Mouse (Mus musculus): ENCODE results near the gene Vsnl1. TPM values are rescaled to one million over a fixed set of nuclear protein-coding genes. Genes with fewer than 3 reads are reported as not detected.

Gene Vsnl1
- polyA plus RNA-seq, 1 experiment from 2014 or later: 0.05 TPM

GRCm38 (mm10) chr12:11276632-11277031 lies 159.8 kb downstream of the Vsnl1 start:
- H3K9ac ChIP-seq (ENCODE audit: low read depth, low read length): no peak overlapping the region
- 88% methylated on average over 2 of the region's 2 CpGs for WGBS
- no peaks in the 10 kb centered on the region for H3K9me3 ChIP-seq (replicated peaks; ENCODE audit: low read length)
- H3K4me1 ChIP-seq (replicated peaks; ENCODE audit: insufficient read depth, low read length): no peaks in the 10 kb centered on the region
- no peak overlapping the region for H3K4me3 ChIP-seq (replicated peaks; ENCODE audit: low read depth, low read length)
- no peaks in the 10 kb centered on the region for H3K27me3 ChIP-seq (ENCODE audit: insufficient read depth, low read length)
- no peak for TF ChIP-seq CTCF (IDR thresholded peaks at IDR 0.05; ENCODE audit: low read depth)
- H3K27ac ChIP-seq: no peak overlapping the region
- no peak overlapping the region for H3K4me2 ChIP-seq (ENCODE audit: low read length)
- peaks cover 32% of the 10 kb centered on the region; the same call in 1 of the 2 replicates for H3K36me3 ChIP-seq (ENCODE audit: insufficient read depth, low read length)
- no peak for ATAC-seq (replicated peaks; ENCODE audit: low FRiP score, low read depth)
- no peak for DNase-seq (ENCODE audit: low spot score)

Small RNAs within 50 kb of the gene (microRNA-seq; reads per million reads assigned to microRNA genes)
- gene Mir7675: not detected

Other genes starting within 250 kb of the Vsnl1 start
- gene Msgn1, start 227.6 kb downstream of the Vsnl1 start, polyA plus RNA-seq (2015; fragmentation: Nextera tagmentation; extraction: Ambion mirVana): not detected in 2 replicates
- gene Gen1, start 170.8 kb downstream of the Vsnl1 start, polyA plus RNA-seq (2015; fragmentation: Nextera tagmentation; extraction: Ambion mirVana): 3.1 and 3.5 TPM in 2 replicates
- gene Smc6, start 170.7 kb downstream of the Vsnl1 start, polyA plus RNA-seq (2015; fragmentation: Nextera tagmentation; extraction: Ambion mirVana): 126 TPM in 2 replicates
- 0.19 and 0.30 TPM in 2 replicates for gene Rad51ap2, start 19.5 kb upstream of the Vsnl1 start, polyA plus RNA-seq (2015; fragmentation: Nextera tagmentation; extraction: Ambion mirVana)